Mouse (Mus musculus): ENCODE data around the gene Borcs6.
A peak's percentile ranks its signal among the peaks of the same experiment; 100 is the strongest.

Borcs6 gene

GRCm38 (mm10) chr11:69037231-69038061, 22.1 kb upstream of the Borcs6 start:
- Histone ChIP-seq H3K27me3 (ENCODE audit: control insufficient read depth, insufficient read depth, low read length, poor library complexity, severe bottlenecking) (no peaks in the 10 kb centered on the region), H3K36me3 (ENCODE audit: control insufficient read depth, insufficient read depth, low read length, poor library complexity, severe bottlenecking) (peaks cover 2% of the 10 kb centered on the region; the same call in 1 of the 2 replicates)
- peak; percentile 90 for DNase-seq (ENCODE audit: low read depth, low spot score)

GRCm38 (mm10) chr11:69038173-69038572, 21.3 kb upstream of the Borcs6 start:
- H3K36me3 ChIP-seq (ENCODE audit: control insufficient read depth, insufficient read depth, low read length, poor library complexity, severe bottlenecking), result peaks cover 1% of the 10 kb centered on the region; the same call in 1 of the 2 replicates
- peak; percentile 13 for DNase-seq (ENCODE audit: low read depth, low spot score)
- no peaks in the 10 kb centered on the region for H3K27me3 ChIP-seq (ENCODE audit: control insufficient read depth, insufficient read depth, low read length, poor library complexity, severe bottlenecking)

GRCm38 (mm10) chr11:69045531-69046394, 13.8 kb upstream of the Borcs6 start, which contains the start of gene Aurkb:
Aurkb (plus strand) TSS chr11:69045647.
- no peaks in the 10 kb centered on the region for H3K27me3 ChIP-seq (ENCODE audit: control insufficient read depth, insufficient read depth, low read length, poor library complexity, severe bottlenecking)
- H3K36me3 ChIP-seq (ENCODE audit: control insufficient read depth, insufficient read depth, low read length, poor library complexity, severe bottlenecking), result no peaks in the 10 kb centered on the region
- DNase-seq (ENCODE audit: low read depth, low spot score), result peak; percentile 92

GRCm38 (mm10) chr11:69046395-69046774, 13.1 kb upstream of the Borcs6 start:
- Histone ChIP-seq H3K27me3 (ENCODE audit: control insufficient read depth, insufficient read depth, low read length, poor library complexity, severe bottlenecking) (no peaks in the 10 kb centered on the region), H3K36me3 (ENCODE audit: control insufficient read depth, insufficient read depth, low read length, poor library complexity, severe bottlenecking) (no peaks in the 10 kb centered on the region)
- DNase-seq (ENCODE audit: low read depth, low spot score), result no peak

GRCm38 (mm10) chr11:69047592-69047991, 11.9 kb upstream of the Borcs6 start:
- Histone ChIP-seq H3K27me3 (ENCODE audit: control insufficient read depth, insufficient read depth, low read length, poor library complexity, severe bottlenecking) (no peaks in the 10 kb centered on the region), H3K36me3 (ENCODE audit: control insufficient read depth, insufficient read depth, low read length, poor library complexity, severe bottlenecking) (no peaks in the 10 kb centered on the region)

GRCm38 (mm10) chr11:69048151-69048550, 11.4 kb upstream of the Borcs6 start:
- H3K27me3 ChIP-seq (ENCODE audit: control insufficient read depth, insufficient read depth, low read length, poor library complexity, severe bottlenecking), result no peaks in the 10 kb centered on the region
- no peak for DNase-seq (ENCODE audit: low read depth, low spot score)
- no peaks in the 10 kb centered on the region for H3K36me3 ChIP-seq (ENCODE audit: control insufficient read depth, insufficient read depth, low read length, poor library complexity, severe bottlenecking)

More at GRCm38 (mm10) chr11:69047592-69047991, 11.9 kb upstream of the Borcs6 start:
- DNase-seq (ENCODE audit: low read depth, low spot score), result no peak

GRCm38 (mm10) chr11:69050748-69051147, 8.8 kb upstream of the Borcs6 start:
- H3K27me3 ChIP-seq (ENCODE audit: control insufficient read depth, insufficient read depth, low read length, poor library complexity, severe bottlenecking), result no peaks in the 10 kb centered on the region
- no peak for DNase-seq (ENCODE audit: low read depth, low spot score)
- no peaks in the 10 kb centered on the region for H3K36me3 ChIP-seq (ENCODE audit: control insufficient read depth, insufficient read depth, low read length, poor library complexity, severe bottlenecking)

GRCm38 (mm10) chr11:69051771-69052170, 7.7 kb upstream of the Borcs6 start:
- Histone ChIP-seq H3K36me3 (ENCODE audit: control insufficient read depth, insufficient read depth, low read length, poor library complexity, severe bottlenecking) (no peaks in the 10 kb centered on the region), H3K27me3 (ENCODE audit: control insufficient read depth, insufficient read depth, low read length, poor library complexity, severe bottlenecking) (no peaks in the 10 kb centered on the region)
- no peak for DNase-seq (ENCODE audit: low read depth, low spot score)

GRCm38 (mm10) chr11:69052824-69053421, 6.6 kb upstream of the Borcs6 start:
- H3K36me3 ChIP-seq (ENCODE audit: control insufficient read depth, insufficient read depth, low read length, poor library complexity, severe bottlenecking), result no peaks in the 10 kb centered on the region
- no peak for DNase-seq (ENCODE audit: low read depth, low spot score)
- H3K27me3 ChIP-seq (ENCODE audit: control insufficient read depth, insufficient read depth, low read length, poor library complexity, severe bottlenecking), result no peaks in the 10 kb centered on the region

GRCm38 (mm10) chr11:69053848-69054247, 5.7 kb upstream of the Borcs6 start:
- no peaks in the 10 kb centered on the region for H3K36me3 ChIP-seq (ENCODE audit: control insufficient read depth, insufficient read depth, low read length, poor library complexity, severe bottlenecking)
- no peaks in the 10 kb centered on the region for H3K27me3 ChIP-seq (ENCODE audit: control insufficient read depth, insufficient read depth, low read length, poor library complexity, severe bottlenecking)
- DNase-seq (ENCODE audit: low read depth, low spot score), result peak; percentile 36

- Histone ChIP-seq H3K36me3 (ENCODE audit: control insufficient read depth, insufficient read depth, low read length, poor library complexity, severe bottlenecking) (no peaks in the 10 kb centered on the region), H3K27me3 (ENCODE audit: control insufficient read depth, insufficient read depth, low read length, poor library complexity, severe bottlenecking) (no peaks in the 10 kb centered on the region)
- no peak for DNase-seq (ENCODE audit: low read depth, low spot score)
Measured at GRCm38 (mm10) chr11:69058265-69058664, 1.3 kb upstream of the Borcs6 start.

- Histone ChIP-seq H3K27me3 (ENCODE audit: control insufficient read depth, insufficient read depth, low read length, poor library complexity, severe bottlenecking) (no peaks in the 10 kb centered on the region), H3K36me3 (ENCODE audit: control insufficient read depth, insufficient read depth, low read length, poor library complexity, severe bottlenecking) (no peaks in the 10 kb centered on the region)
- DNase-seq (ENCODE audit: low read depth, low spot score), result peak; percentile 24
Measured at GRCm38 (mm10) chr11:69058729-69059356, 674 bp upstream of the Borcs6 start.

GRCm38 (mm10) chr11:69059975-69060411, 476 bp downstream of the Borcs6 start:
- H3K27me3 ChIP-seq (ENCODE audit: control insufficient read depth, insufficient read depth, low read length, poor library complexity, severe bottlenecking), result no peaks in the 10 kb centered on the region
- DNase-seq (ENCODE audit: low read depth, low spot score), result peak; percentile 53
- H3K36me3 ChIP-seq (ENCODE audit: control insufficient read depth, insufficient read depth, low read length, poor library complexity, severe bottlenecking), result no peaks in the 10 kb centered on the region
